Comparison of ENCODE assay signal across 9 mouse cellular contexts in genomic region chr11:81966626-81967289, GRCm38 (mm10). TPM values are rescaled to one million over a fixed set of nuclear protein-coding genes. Genes with fewer than 3 reads are reported as not detected.
A peak's percentile ranks its signal among the peaks of the same experiment; 100 is the strongest.
DNase-seq lines count a peak whose midpoint lies in the region; ATAC-seq and TF ChIP-seq lines count a peak whose summit lies in the region.
"Had no signal": no experiment of that assay in that cellular context is flagged by ENCODE, and none has a peak within 500 bp of the region (broad histone marks: within the 10 kb centered on the region; RNA-seq: fewer than 3 reads in every experiment).

No protein-coding gene starts in this region.

- TF ChIP-seq CTCF in liver, postnatal 0 days (IDR thresholded peaks at IDR 0.05; ENCODE audit: low read depth): no peak

- peaks cover 5% of the 10 kb centered on the region; the same call in 1 of the 2 replicates for H3K27me3 ChIP-seq in neural tube, embryonic 14.5 days (ENCODE audit: control insufficient read depth, insufficient read depth, low read length)
- peaks cover 18% of the 10 kb centered on the region for H3K27me3 ChIP-seq in liver, postnatal 0 days (ENCODE audit: insufficient read depth, low read length)

- peak overlapping the region; percentile 78 for H3K4me2 ChIP-seq in neural tube, embryonic 14.5 days (ENCODE audit: low read depth, low read length)
- no peak overlapping the region for H3K4me2 ChIP-seq in liver, postnatal 0 days (ENCODE audit: low read depth, low read length)
- H3K4me2 ChIP-seq: embryonic facial prominence, embryonic 12.5 days had no signal

- no peak overlapping the region; the same call in 1 of the 2 replicates for H3K9ac ChIP-seq in neural tube, embryonic 14.5 days (replicated peaks; ENCODE audit: low read depth, low read length)
- no peak overlapping the region for H3K9ac ChIP-seq in liver, postnatal 0 days (replicated peaks)
- H3K9ac ChIP-seq: embryonic facial prominence, embryonic 12.5 days had no signal

- no peaks in the 10 kb centered on the region for H3K36me3 ChIP-seq in neural tube, embryonic 14.5 days (ENCODE audit: control insufficient read depth, insufficient read depth, low read length)
- no peaks in the 10 kb centered on the region for H3K36me3 ChIP-seq in liver, postnatal 0 days (replicated peaks; ENCODE audit: insufficient read depth, low read length)
- H3K36me3 ChIP-seq: embryonic facial prominence, embryonic 12.5 days had no signal

- peak overlapping the region; percentile 17 for H3K4me3 ChIP-seq in neural tube, embryonic 14.5 days (ENCODE audit: low read depth, low read length)
- no peak overlapping the region for H3K4me3 ChIP-seq in liver, postnatal 0 days (ENCODE audit: low read depth, low read length)
- H3K4me3 ChIP-seq: embryonic facial prominence, embryonic 12.5 days had no signal

- peak; percentile 31; the same call in 1 of the 2 replicates for ATAC-seq in neural tube, embryonic 14.5 days (ENCODE audit: low read depth)
- no peak for ATAC-seq in liver, postnatal 0 days

- TF ChIP-seq EP300 in liver, postnatal 0 days (IDR thresholded peaks at IDR 0.05; ENCODE audit: low read depth): no peak

- no peaks in the 10 kb centered on the region for H3K9me3 ChIP-seq in neural tube, embryonic 14.5 days (ENCODE audit: control insufficient read depth, low read length)
- no peaks in the 10 kb centered on the region for H3K9me3 ChIP-seq in liver, postnatal 0 days (ENCODE audit: low read length)
- H3K9me3 ChIP-seq: embryonic facial prominence, embryonic 12.5 days had no signal

- peak; percentile 49 to 78 for DNase-seq in adrenal gland, adult (ENCODE audit: inconsistent age in 2 of 2, low spot score in 1 of 2)
- no peak for DNase-seq in adrenal gland, adult 8-10 months
- DNase-seq in A20 (ENCODE audit: low read depth, low spot score): peak; percentile 16
- DNase-seq in embryo, embryonic 9.5 days (ENCODE audit: extremely low spot score): peak; percentile 63
- DNase-seq in layer of hippocampus, postnatal 10 days (ENCODE audit: low spot score in 2 of 2): peak; percentile 38 to 48
- no peak for DNase-seq in urinary bladder, postnatal 10 days (ENCODE audit: low spot score)
- no peak for DNase-seq in liver, postnatal 0 days

- H3K27ac ChIP-seq in neural tube, embryonic 14.5 days (ENCODE audit: low read depth, low read length): no peak overlapping the region
- H3K27ac ChIP-seq in liver, postnatal 0 days (ENCODE audit: low read depth): no peak overlapping the region
- H3K27ac ChIP-seq: embryonic facial prominence, embryonic 12.5 days had no signal

- peaks cover 20% of the 10 kb centered on the region for H3K4me1 ChIP-seq in neural tube, embryonic 14.5 days (ENCODE audit: control insufficient read depth, insufficient read depth, low read length)
- H3K4me1 ChIP-seq in liver, postnatal 0 days (ENCODE audit: insufficient read depth): no peaks in the 10 kb centered on the region

- WGBS in neural tube, embryonic 14.5 days: 11% methylated on average over 15 of the region's 15 CpGs
- 14% methylated on average over 15 of the region's 15 CpGs for WGBS in liver, postnatal 0 days (ENCODE audit: insufficient replicate concordance)

RNA-seq across cellular contexts. Expression of gene Asic2, which starts 1.5 kb away (rescaled TPM):
- total RNA-seq in adrenal gland, adult 8-10 months (2022): 1 to 10 TPM; 3.2 to 5.1 (median 4.2) TPM
- total RNA-seq in layer of hippocampus, postnatal 10 days (2021): 10 to 100 TPM; 61.5 to 63.3 TPM
- 12.3 and 16.2 TPM in 2 replicates for polyA plus RNA-seq in neural tube, embryonic 14.5 days (2014; fragmentation: Nextera tagmentation; extraction: Ambion mirVana)
- polyA plus RNA-seq in liver, postnatal 0 days (2015; fragmentation: Nextera tagmentation; extraction: Ambion mirVana): not detected in 2 replicates

Comparison
In these comparisons a context has a peak if more than half of its experiments do, and no peak if none do; other contexts are left out.
1. DNase-seq: peak in adrenal gland, adult (2 of 2), A20 (single experiment), embryo, embryonic 9.5 days (single experiment) and layer of hippocampus, postnatal 10 days (2 of 2); none in adrenal gland, adult 8-10 months (single experiment), urinary bladder, postnatal 10 days (single experiment) and liver, postnatal 0 days (single experiment).
2. RNA of gene Asic2, which starts 1.5 kb away (total RNA-seq): 61.5 to 63.3 TPM in layer of hippocampus, postnatal 10 days; 3.2 to 5.1 TPM in adrenal gland, adult 8-10 months; every median in the first group is over 10 times any median in the second.